Mouse (Mus musculus): ENCODE data around the gene Rasa3. TPM values are rescaled to one million over a fixed set of nuclear protein-coding genes. Genes with fewer than 3 reads are reported as not detected.

Rasa3 gene
- total RNA-seq, 2 experiments from 2014 or later: 5.9 to 10.5 TPM

DNA sequence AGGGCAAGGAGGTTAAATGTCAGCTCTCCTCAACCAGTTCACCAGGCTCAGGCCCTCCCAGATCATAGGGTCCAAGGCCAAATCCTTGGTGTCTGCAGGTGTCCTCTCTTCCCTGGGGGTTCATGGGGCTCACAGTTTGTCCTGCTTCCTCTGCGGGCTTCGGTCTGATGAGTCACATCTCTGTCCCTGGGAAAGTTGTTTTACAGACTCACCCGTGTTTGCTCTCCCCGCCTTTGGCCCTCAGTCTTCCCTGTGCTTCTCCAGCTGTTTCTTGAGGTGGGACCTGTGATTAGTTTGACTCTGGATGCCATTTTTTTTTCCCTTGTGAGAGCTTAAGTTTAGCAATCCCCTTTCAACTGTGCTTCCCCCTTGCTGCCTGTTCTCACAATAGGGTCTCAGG lies 18.8 kb upstream of the Rasa3 start:
- no peak overlapping the region for H3K27ac ChIP-seq
- H3K4me3 ChIP-seq: no peak overlapping the region
- peak; percentile 13 for DNase-seq
- intact Hi-C loops (cut with DNase I): no loop called here
- no peak for TF ChIP-seq CTCF (IDR thresholded peaks at IDR 0.05)

DNA sequence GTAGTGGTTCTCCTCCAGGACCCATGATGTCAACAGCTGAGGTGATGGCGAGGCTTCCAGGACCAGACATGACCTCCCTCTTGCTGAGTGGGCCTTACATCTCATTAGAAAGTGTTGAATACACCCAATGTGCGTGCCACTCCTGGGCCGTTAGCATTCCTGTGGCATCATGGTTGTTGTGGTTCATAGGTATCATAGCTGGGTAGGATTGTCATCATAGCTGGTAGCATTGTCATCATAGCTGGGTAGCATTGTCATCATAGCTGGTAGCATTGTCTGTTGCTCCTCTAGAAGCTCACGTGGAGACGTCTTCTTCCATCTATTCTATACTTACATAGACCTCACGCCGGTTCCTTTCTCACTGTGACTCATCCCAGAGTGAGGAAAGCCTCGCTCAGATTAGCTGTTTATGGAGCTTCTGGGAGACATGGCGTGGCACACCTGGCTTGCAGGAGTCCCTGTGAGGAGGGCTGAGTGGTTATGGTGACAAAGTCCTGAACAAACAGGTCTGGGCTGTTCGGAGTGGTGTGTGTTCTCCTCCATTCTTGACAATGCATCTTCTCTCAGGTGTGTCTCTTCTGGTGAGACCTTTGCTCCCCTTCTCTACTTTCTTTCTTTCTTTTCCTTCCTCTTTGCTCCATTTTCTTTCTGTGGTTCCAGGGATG lies 17.9 kb upstream of the Rasa3 start:
- no peak for TF ChIP-seq CTCF (IDR thresholded peaks at IDR 0.05)
- H3K27ac ChIP-seq: no peak overlapping the region
- DNase-seq: no peak
- intact Hi-C loops (cut with DNase I): no loop called here
- H3K4me3 ChIP-seq: no peak overlapping the region

- TF ChIP-seq CTCF (IDR thresholded peaks at IDR 0.05): no peak
- DNase-seq: no peak
- H3K4me3 ChIP-seq: no peak overlapping the region
- no peak overlapping the region for H3K27ac ChIP-seq
- intact Hi-C loops (cut with DNase I): no loop called here
Measured at GRCm38 (mm10) chr8:13694735-13695134, 17.3 kb upstream of the Rasa3 start.

DNA sequence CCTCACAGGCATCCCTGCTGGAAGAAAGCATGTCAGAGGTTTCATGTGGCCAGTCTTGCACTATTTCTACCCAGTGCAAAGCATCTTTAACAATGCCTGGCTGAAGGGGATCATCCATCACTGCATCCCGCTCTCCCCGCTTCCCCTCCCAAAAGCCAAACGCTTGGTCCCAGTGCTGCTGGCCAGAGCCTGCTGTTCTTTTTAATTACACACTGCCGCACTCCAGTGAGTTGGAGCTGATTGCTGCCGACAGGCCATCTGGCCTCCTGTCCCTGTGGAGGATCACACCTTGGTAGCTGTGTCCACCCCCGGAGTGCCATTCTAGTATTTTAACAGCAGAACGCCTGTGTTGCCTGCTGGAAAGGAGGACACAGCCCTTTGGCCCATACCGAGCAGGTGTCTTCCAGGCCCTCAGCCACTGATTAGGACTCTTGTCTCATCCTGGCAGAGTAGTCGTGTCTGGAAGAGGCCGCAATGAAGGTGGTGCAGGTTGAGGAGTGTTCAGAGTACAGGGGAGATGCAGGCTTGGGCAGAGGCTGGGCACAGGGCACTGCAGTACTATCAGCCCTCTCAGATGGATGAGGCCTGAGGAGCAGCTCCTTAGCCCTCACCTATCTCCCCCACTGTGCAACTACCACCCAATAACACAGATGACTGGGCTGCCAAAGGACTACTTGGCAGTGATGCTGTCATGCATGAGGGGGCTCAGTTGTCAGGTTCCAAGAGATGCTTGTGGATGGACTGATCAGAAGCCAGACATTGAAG lies 15.1 kb upstream of the Rasa3 start:
- intact Hi-C loops (cut with DNase I): no loop called here
- TF ChIP-seq CTCF (IDR thresholded peaks at IDR 0.05): no peak
- H3K27ac ChIP-seq: no peak overlapping the region
- no peak for DNase-seq
- no peak overlapping the region for H3K4me3 ChIP-seq

DNA sequence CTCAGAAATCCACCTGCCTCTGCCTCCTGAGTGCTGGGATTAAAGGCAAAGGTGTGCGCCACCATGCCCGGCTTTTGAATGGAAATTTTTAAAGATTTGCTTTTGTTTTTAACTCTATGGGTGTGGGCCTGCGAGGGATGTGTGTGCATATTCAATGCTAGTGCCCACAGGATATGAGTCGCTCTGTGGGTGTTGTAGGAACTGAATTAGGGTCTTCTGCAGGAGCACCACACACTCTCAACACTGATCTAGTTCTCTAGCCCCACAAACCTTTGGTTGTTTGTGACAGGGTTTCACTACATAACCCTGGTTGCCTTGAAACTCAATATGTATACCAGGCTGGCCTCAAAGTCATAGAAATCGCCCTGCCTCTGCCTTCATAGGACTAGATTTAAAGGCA lies 11.9 kb upstream of the Rasa3 start:
- TF ChIP-seq CTCF (IDR thresholded peaks at IDR 0.05): no peak
- no peak overlapping the region for H3K27ac ChIP-seq
- intact Hi-C loops (cut with DNase I): no loop called here
- no peak overlapping the region for H3K4me3 ChIP-seq
- no peak for DNase-seq

- H3K4me3 ChIP-seq: no peak overlapping the region
- H3K27ac ChIP-seq: peak overlapping the region; percentile 46
- no peak for TF ChIP-seq CTCF (IDR thresholded peaks at IDR 0.05)
- peak; percentile 77 for DNase-seq
- intact Hi-C loops (cut with DNase I): no loop called here
Measured at GRCm38 (mm10) chr8:13688461-13688860, 11.1 kb upstream of the Rasa3 start.

DNA sequence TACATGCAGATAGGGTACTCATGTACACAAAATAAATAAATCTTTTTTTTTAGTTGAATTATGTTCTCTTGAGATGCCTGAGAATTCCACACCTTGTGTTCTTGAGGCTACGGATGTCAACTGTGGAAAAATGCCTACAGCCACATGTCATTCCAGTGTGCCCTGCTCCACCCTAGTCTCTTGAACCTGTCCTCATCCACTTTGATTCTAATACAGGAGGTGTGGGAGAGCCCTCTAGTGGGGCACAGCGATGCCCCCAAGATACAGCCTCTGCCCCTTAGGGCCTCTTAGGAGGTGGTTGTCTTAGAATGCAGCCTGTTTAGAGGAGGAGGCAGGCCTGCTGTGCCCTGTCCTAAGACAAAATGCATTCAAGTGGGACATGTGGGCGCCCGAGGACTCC lies 10.5 kb upstream of the Rasa3 start:
- Histone ChIP-seq H3K4me3 (no peak overlapping the region), H3K27ac (peak overlapping the region; percentile 46)
- peak; percentile 57 for TF ChIP-seq CTCF (IDR thresholded peaks at IDR 0.05)
- peak; percentile 12 for DNase-seq
- intact Hi-C loops (cut with DNase I): no loop called here

- peak; percentile 7 for DNase-seq
- peak; percentile 21; the same call in 1 of the 2 replicates for TF ChIP-seq CTCF (IDR thresholded peaks at IDR 0.05)
- Histone ChIP-seq H3K4me3 (no peak overlapping the region), H3K27ac (no peak overlapping the region)
- intact Hi-C loops (cut with DNase I): no loop called here
Measured at GRCm38 (mm10) chr8:13687101-13687717, 9.8 kb upstream of the Rasa3 start.

DNA sequence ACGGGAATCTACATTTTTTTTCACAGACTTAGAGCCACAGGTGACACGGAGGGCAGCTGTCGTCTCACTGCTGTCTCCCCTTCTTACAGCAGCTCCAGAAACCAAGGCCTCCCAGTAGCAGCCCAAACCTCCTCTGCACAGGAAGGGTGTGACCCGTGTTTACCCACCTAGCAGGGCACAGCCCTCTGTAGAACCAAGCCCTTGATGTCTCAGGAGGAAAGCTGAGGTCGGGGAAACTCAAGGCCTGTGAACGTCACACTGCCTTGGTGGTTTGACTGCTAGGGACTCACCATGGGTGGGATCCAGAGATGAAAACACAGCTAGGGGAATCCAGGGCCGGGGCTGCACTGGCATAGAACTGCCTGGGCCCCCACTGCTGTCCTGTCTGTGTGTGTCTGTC lies 9.0 kb upstream of the Rasa3 start:
- no peak for TF ChIP-seq CTCF (IDR thresholded peaks at IDR 0.05)
- intact Hi-C loops (cut with DNase I): no loop called here
- Histone ChIP-seq H3K4me3 (no peak overlapping the region), H3K27ac (no peak overlapping the region)
- DNase-seq: peak; percentile 8

GRCm38 (mm10) chr8:13685674-13686314 lies 8.4 kb upstream of the Rasa3 start:
- intact Hi-C loops (cut with DNase I): no loop called here
- no peak for TF ChIP-seq CTCF (IDR thresholded peaks at IDR 0.05)
- peak; percentile 27 for DNase-seq
- no peak overlapping the region for H3K27ac ChIP-seq
- no peak overlapping the region for H3K4me3 ChIP-seq

- no peak for DNase-seq
- no peak for TF ChIP-seq CTCF (IDR thresholded peaks at IDR 0.05)
- intact Hi-C loops (cut with DNase I): no loop called here
- no peak overlapping the region for H3K27ac ChIP-seq
- H3K4me3 ChIP-seq: no peak overlapping the region
Measured at GRCm38 (mm10) chr8:13684131-13684530, 6.7 kb upstream of the Rasa3 start.

DNA sequence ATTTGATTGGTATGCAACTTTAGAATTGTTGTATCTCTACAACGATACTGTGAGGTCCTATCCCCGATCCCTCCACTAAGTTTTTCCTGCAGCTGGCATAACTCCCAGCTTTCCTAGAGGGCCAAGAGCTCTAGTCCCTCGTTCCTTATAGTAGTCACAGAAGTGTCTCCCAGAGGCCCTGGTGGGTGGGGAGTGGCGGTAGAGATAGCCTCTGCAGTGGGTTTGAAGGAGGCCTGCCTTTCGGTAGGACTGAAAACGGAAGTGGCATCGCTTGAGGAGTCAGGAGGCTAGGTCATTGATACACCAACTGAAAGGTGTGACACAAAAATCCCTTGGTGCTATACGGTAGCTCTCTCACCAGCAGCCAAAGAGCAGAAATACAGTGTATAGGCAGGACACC lies 779 bp upstream of the Rasa3 start:
- H3K4me3 ChIP-seq: peak overlapping the region; percentile 97
- H3K27ac ChIP-seq: peak overlapping the region; percentile 98; the same call in 1 of the 2 replicates
- TF ChIP-seq CTCF (IDR thresholded peaks at IDR 0.05): no peak
- no peak for DNase-seq
- intact Hi-C loops (cut with DNase I): loop anchor here (2.0 kb wide), 2 partner anchors 81 to 127 kb away; no protein-coding TSS in a partner anchor
